Mouse (Mus musculus): Measurements from ENCODE around the gene Tas2r118. TPM values are rescaled to one million over a fixed set of nuclear protein-coding genes. Genes with fewer than 3 reads are reported as not detected.

Gene Tas2r118
- polyA plus RNA-seq (2015; fragmentation: Nextera tagmentation; extraction: Ambion mirVana), result not detected in 2 replicates

DNA sequence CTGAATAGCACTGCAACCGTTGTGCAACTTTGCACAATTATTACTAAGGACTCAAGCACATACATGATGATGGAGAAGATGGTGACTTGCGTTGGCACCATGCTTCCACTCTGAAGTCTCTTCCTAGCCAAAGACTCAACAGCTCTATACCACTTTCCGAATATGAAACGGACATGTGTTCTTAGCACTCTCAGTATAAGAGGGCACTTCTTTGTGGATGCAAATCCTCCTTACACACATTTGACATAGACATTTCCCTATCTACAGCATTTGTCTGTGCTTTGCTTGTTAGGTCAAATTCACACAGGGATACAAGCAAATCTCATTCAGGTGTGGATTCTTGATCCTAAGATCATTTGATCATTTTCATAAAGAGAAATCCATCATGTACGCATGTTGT is at the start of gene Tas2r118:
Tas2r118 (minus strand) TSS at position 101 of the 400 bp plus-strand sequence.
- Histone ChIP-seq H3K27me3 (replicated peaks) (no peaks in the 10 kb centered on the region), H3K4me2 (no peak within 1 kb of the TSS), H3K9me3 (no peaks in the 10 kb centered on the region), H3K36me3 (no peaks in the 10 kb centered on the region), H3K27ac (no peak within 1 kb of the TSS), H3K4me1 (no peaks in the 10 kb centered on the region), H3K9ac (no peak within 1 kb of the TSS), H3K4me3 (replicated peaks) (no peak within 1 kb of the TSS)
- ATAC-seq (ENCODE audit: insufficient read depth, low FRiP score, low read depth), result no peak
- WGBS, result 94% methylated on average over 5 of the region's 5 CpGs

DNA sequence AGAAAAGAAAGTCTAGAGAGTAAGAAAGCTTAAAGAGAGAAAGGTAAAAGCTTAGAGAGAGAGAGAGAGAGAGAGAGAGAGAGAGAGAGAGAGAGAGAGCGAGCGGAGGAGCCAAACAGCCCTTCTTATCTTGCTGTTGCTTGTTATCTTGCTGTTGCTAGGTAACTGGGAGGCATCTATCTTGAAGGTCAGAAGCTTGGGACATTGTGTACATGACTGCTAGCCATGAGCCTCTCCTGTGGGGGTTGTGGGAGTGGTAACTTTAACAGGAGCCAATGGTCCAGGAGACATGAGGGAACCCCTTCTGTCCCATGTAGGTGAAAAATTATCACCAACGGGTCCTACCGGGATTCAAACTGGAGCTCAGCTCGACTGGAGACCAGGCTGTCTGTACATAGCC is 48.5 kb upstream of the Tas2r118 start:
- WGBS, result 38% methylated on average over 5 of the region's 5 CpGs
- H3K4me2 ChIP-seq, result no peak overlapping the region
- H3K36me3 ChIP-seq, result no peaks in the 10 kb centered on the region
- no peaks in the 10 kb centered on the region for H3K27me3 ChIP-seq (replicated peaks)
- no peak for ATAC-seq (ENCODE audit: insufficient read depth, low FRiP score, low read depth)
- no peaks in the 10 kb centered on the region for H3K4me1 ChIP-seq
- no peak overlapping the region for H3K4me3 ChIP-seq (replicated peaks)
- H3K9me3 ChIP-seq, result no peaks in the 10 kb centered on the region
- H3K27ac ChIP-seq, result no peak overlapping the region
- no peak overlapping the region for H3K9ac ChIP-seq

DNA sequence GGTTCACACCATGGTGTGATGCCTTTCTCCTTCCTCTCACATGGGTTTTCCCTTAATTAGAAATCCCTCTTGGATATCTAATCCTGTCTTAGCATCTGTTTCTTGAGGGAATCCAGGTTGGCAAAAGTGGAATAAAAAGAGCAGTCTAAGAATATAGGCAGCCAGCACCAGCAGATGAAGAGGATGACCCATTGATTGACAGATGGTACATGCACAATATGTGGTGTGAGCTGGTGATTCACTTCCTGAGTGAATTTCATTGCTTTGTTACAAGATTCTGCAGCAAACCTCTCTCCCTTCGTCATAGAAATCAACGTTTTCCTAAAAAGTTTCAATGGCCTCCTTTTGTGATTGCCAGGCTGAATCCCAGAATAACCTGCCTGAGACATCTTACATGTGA is 23.4 kb upstream of the Tas2r118 start:
- Histone ChIP-seq H3K27me3 (replicated peaks) (no peaks in the 10 kb centered on the region), H3K9me3 (no peaks in the 10 kb centered on the region), H3K4me2 (no peak overlapping the region), H3K4me3 (replicated peaks) (no peak overlapping the region), H3K4me1 (no peaks in the 10 kb centered on the region), H3K27ac (no peak overlapping the region), H3K36me3 (no peaks in the 10 kb centered on the region), H3K9ac (no peak overlapping the region)
- no peak for ATAC-seq (ENCODE audit: insufficient read depth, low FRiP score, low read depth)
- 82% methylated on average over 2 of the region's 2 CpGs for whole genome bisulfite sequencing

DNA sequence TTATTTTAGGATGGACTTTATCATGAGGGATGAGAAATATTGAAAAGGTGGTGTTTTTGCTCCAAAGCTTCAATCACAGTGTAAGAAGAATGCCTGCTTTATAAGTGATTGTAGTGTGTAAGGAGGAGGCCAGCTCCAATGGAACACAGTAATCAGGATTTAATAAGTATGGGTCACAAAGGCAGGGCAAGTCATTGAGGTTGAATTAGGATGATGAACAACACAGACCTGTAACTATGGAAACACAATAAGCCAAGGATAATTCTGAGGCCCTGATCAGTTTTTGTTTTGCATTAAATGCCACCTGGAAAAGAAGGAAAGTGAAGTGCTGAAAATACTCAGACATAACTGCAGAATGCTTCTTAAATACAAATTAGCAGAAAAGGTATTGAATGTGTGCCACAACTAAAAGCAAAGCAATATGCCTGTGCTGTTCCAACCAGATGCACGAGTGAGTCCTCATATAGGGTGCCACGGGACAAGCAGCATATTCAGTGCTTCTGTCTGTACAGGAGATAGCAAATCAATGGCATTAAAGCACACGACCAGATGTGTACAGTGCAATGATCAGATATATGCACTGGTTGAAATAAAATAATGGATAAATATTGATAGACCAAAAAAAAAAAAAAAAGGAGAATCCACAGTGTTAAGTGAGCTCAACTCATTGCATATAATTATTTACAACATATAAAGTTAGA is 21.0 kb upstream of the Tas2r118 start:
- 70% methylated on average over 3 of the region's 3 CpGs for WGBS
- no peak overlapping the region for H3K9ac ChIP-seq
- H3K27me3 ChIP-seq (replicated peaks), result no peaks in the 10 kb centered on the region
- H3K9me3 ChIP-seq, result no peaks in the 10 kb centered on the region
- H3K27ac ChIP-seq, result no peak overlapping the region
- no peak for ATAC-seq (ENCODE audit: insufficient read depth, low FRiP score, low read depth)
- no peak overlapping the region for H3K4me2 ChIP-seq
- H3K36me3 ChIP-seq, result no peaks in the 10 kb centered on the region
- no peaks in the 10 kb centered on the region for H3K4me1 ChIP-seq
- no peak overlapping the region for H3K4me3 ChIP-seq (replicated peaks)

DNA sequence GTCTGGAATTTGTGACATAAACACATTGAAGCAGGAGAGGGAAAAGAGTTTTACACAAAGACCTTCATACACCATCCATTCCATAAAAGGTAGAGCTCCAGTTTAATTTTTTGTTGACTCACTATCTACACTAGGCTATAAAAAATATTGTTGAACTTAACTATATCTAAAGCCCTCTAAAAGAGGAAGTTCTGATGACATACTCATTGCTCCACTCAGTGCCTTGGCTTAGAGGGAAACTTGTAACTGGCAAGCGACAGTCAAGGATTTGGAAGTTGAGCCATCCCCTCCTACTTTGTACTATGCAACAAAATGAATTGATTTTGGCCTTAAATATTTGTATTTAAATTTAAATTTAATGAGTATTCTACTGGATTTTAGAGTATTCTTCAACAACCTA is 16.4 kb upstream of the Tas2r118 start:
- H3K4me1 ChIP-seq, result no peaks in the 10 kb centered on the region
- no peaks in the 10 kb centered on the region for H3K36me3 ChIP-seq
- no peak overlapping the region for H3K4me3 ChIP-seq (replicated peaks)
- no peaks in the 10 kb centered on the region for H3K9me3 ChIP-seq
- WGBS, result 91% methylated on average over 1 of the region's 1 CpGs
- no peak overlapping the region for H3K27ac ChIP-seq
- no peak overlapping the region for H3K9ac ChIP-seq
- no peaks in the 10 kb centered on the region for H3K27me3 ChIP-seq (replicated peaks)
- ATAC-seq (ENCODE audit: insufficient read depth, low FRiP score, low read depth), result no peak
- no peak overlapping the region for H3K4me2 ChIP-seq

DNA sequence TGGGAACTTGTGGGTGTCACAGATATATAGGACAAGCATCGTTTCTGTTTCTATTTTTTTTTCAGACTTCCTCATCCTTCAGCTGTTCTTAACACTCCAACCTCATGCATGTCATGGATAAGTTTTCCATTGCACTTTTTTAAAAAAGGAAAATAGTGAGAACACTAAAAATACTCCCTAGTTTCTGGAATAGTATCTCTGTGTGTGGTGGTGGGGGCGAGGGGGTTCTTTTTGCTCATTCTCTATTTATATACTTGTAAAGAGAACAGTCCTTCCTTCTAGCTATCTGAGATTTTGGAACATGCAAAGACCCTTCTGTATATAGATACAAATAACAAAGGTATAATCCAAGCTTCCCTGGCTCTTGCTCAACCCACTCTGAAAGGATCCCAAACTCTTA is 2.9 kb downstream of the Tas2r118 start:
- no peak for ATAC-seq (ENCODE audit: insufficient read depth, low FRiP score, low read depth)
- Histone ChIP-seq H3K9ac (no peak overlapping the region), H3K27me3 (replicated peaks) (no peaks in the 10 kb centered on the region), H3K9me3 (no peaks in the 10 kb centered on the region), H3K4me3 (replicated peaks) (no peak overlapping the region), H3K4me1 (no peaks in the 10 kb centered on the region), H3K27ac (no peak overlapping the region), H3K36me3 (no peaks in the 10 kb centered on the region), H3K4me2 (no peak overlapping the region)
- 74% methylated on average over 2 of the region's 2 CpGs for WGBS

DNA sequence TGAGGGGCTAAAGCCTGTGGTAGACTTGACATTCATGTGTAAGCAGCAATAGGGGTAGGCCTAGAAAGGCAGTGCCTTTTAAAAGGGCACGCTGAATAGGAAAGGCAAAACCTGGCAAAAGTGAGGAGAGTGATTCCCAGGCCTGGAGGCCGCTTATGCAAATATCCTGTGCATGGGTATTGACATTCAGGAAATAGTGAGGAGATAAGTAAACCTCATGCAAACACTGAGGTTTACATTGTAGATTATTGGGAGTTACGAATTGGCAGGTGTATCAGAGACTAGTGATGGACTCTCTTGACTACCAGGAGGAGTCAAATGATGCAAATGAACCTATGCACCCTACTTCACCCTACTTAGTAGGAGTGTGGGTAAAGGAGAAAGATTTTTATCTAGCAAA is 3.9 kb downstream of the Tas2r118 start:
- H3K27ac ChIP-seq, result no peak overlapping the region
- no peak overlapping the region for H3K4me2 ChIP-seq
- peak; percentile 53 for ATAC-seq (ENCODE audit: insufficient read depth, low FRiP score, low read depth)

DNA sequence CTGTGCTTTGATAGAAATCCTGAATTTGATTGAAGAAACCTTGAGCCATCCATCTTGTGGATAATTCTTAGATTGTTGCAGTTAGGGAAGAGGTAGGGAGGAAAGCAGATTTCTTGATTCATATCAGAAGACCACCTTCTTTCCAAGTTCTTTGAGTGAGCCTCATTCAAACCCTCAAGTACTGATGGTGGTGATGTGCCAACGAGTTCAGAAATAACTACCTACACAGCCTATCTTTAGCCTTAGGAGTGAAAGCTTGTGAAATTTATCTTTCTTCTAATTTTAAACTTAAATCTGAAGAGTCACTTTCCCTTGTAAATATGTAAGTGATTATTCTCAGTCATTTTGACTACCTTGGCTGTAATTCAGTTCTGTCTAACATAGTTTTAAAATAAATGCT is 6.1 kb downstream of the Tas2r118 start:
- H3K4me3 ChIP-seq (replicated peaks), result no peak overlapping the region
- no peaks in the 10 kb centered on the region for H3K36me3 ChIP-seq
- no peaks in the 10 kb centered on the region for H3K27me3 ChIP-seq (replicated peaks)
- no peak overlapping the region for H3K9ac ChIP-seq
- H3K27ac ChIP-seq, result no peak overlapping the region
- H3K4me1 ChIP-seq, result no peaks in the 10 kb centered on the region
- no peak overlapping the region for H3K4me2 ChIP-seq
- WGBS, result 71% methylated on average over 1 of the region's 1 CpGs
- no peaks in the 10 kb centered on the region for H3K9me3 ChIP-seq
- no peak for ATAC-seq (ENCODE audit: insufficient read depth, low FRiP score, low read depth)

More for the DNA sequence above, 3.9 kb downstream of the Tas2r118 start:
- WGBS, result 65% methylated on average over 3 of the region's 3 CpGs
- Histone ChIP-seq H3K9ac (no peak overlapping the region), H3K4me3 (replicated peaks) (no peak overlapping the region), H3K27me3 (replicated peaks) (no peaks in the 10 kb centered on the region), H3K4me1 (no peaks in the 10 kb centered on the region), H3K9me3 (no peaks in the 10 kb centered on the region), H3K36me3 (no peaks in the 10 kb centered on the region)

DNA sequence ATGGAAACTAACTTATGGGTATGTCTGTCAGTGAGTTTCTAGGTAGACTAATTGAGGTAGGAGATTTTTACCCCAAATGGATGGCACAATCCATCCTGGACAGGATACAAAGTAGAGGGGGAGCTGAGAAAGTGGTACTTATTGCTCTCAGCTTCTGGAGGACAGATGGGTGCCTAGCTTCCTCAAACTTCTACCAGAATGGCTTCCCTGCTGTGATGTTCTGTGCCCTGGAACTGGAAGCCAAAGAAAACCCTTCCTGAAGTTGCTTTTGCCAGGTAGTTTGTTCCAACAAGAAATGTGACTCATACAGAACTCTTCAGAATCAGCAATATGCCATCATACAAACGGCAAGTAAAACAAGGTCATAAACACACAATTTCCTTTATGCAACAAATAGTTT is 29.1 kb downstream of the Tas2r118 start:
- Histone ChIP-seq H3K27ac (no peak overlapping the region), H3K27me3 (replicated peaks) (no peaks in the 10 kb centered on the region), H3K4me3 (replicated peaks) (no peak overlapping the region), H3K9me3 (no peaks in the 10 kb centered on the region), H3K4me1 (no peaks in the 10 kb centered on the region), H3K36me3 (no peaks in the 10 kb centered on the region), H3K9ac (no peak overlapping the region), H3K4me2 (no peak overlapping the region)
- 84% methylated on average over 1 of the region's 1 CpGs for WGBS
- no peak for ATAC-seq (ENCODE audit: insufficient read depth, low FRiP score, low read depth)

DNA sequence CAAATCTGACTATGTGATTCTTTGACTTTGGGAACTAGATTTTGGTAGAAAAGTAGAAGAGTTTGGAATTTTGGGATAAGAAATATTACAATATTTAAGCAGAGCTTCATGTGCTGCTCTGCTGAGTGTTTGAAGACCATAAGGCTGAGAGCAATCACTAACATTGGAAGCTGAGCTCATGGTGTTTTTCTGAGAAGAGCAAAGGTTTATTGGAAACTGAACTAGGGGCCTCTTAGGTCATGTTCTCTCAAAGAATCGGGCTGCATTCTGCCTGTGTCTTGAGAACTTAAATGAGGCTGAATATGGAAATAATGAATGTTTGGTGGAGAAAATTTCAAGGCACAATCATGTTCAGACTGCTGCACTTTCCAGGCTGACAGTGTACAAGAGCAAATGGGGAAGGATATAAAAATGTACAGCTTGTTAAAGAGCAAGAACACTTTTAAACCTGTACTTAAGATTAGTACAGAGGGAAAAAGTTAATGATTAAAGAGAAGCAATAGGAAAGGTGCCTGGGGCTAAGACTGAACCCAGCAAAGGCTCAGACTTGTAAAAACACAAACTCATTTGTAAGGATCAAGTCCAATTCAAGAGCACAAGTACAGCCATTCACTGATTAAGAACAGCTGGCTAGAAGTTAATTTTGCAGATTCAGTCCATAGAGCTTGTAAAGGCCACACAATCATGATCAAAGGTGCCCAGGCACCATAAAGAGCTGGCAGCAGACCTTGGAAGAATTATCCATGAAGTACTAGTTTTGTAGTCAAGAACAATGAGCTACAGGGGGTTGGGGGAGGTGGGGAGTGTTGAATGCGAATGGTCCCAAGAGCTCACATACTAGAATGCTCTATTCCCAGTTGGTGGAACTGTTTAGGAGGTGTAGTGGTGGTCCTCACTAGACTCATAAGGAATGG is 31.0 kb downstream of the Tas2r118 start:
- 0 out of 2 replicates have a peak, but pooled peaks have one; percentile 10 for ATAC-seq (ENCODE audit: insufficient read depth, low FRiP score, low read depth)
- 73% methylated on average over 2 of the region's 2 CpGs for WGBS
- Histone ChIP-seq H3K9me3 (no peaks in the 10 kb centered on the region), H3K4me2 (no peak overlapping the region), H3K27ac (no peak overlapping the region), H3K36me3 (no peaks in the 10 kb centered on the region), H3K27me3 (replicated peaks) (no peaks in the 10 kb centered on the region), H3K4me1 (no peaks in the 10 kb centered on the region), H3K9ac (no peak overlapping the region), H3K4me3 (replicated peaks) (no peak overlapping the region)

DNA sequence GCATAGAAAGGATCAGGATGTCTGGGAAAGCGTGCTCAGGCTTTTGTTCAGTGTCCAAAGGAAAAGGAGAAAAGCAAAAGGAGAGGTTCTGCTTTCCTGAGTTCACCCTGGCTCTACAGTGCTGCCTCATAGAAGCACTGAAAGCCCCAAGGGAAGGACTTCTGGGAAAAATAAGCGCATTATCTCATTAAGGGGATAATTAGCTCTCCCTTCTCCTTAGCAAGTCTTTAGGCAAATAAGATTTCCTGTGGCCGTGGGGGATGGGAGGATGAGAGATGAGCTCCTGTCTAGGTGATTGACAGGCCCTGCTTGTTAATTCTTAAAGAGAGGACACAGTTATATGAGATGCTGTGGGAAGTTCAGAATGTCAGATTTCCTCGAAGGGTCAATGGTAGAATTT is 33.4 kb downstream of the Tas2r118 start:
- H3K4me2 ChIP-seq, result no peak overlapping the region
- H3K9ac ChIP-seq, result no peak overlapping the region
- WGBS, result 58% methylated on average over 4 of the region's 4 CpGs
- no peaks in the 10 kb centered on the region for H3K4me1 ChIP-seq
- H3K36me3 ChIP-seq, result no peaks in the 10 kb centered on the region
- H3K27ac ChIP-seq, result no peak overlapping the region
- H3K4me3 ChIP-seq (replicated peaks), result no peak overlapping the region
- ATAC-seq (ENCODE audit: insufficient read depth, low FRiP score, low read depth), result no peak
- no peaks in the 10 kb centered on the region for H3K9me3 ChIP-seq
- no peaks in the 10 kb centered on the region for H3K27me3 ChIP-seq (replicated peaks)

DNA sequence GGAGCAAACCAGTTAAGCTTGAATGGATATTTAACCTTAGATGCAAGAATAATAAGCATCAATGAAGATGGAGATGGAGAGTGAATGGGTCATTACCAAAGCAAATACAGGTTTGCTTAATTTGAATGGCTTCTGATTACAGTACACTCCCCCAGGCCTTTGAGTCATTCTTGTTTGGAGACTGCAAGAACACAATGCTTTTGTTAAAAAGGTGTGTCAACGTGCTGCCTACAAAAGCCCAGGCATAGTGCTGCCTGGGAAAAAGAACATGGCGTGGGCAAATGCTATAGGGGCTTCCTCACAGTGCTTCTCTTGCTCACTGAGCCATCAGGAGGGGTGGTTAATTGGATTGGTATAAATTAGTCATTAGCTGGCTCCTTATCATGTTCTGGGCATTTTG is 46.1 kb downstream of the Tas2r118 start:
- no peak overlapping the region for H3K27ac ChIP-seq
- no peaks in the 10 kb centered on the region for H3K27me3 ChIP-seq (replicated peaks)
- WGBS, result 55% methylated on average over 2 of the region's 2 CpGs
- no peak overlapping the region for H3K4me3 ChIP-seq (replicated peaks)
- no peak overlapping the region for H3K4me2 ChIP-seq
- ATAC-seq (ENCODE audit: insufficient read depth, low FRiP score, low read depth), result peak; percentile 58; the same call in 1 of the 2 replicates
- no peak overlapping the region for H3K9ac ChIP-seq
- no peaks in the 10 kb centered on the region for H3K9me3 ChIP-seq
- H3K4me1 ChIP-seq, result no peaks in the 10 kb centered on the region
- no peaks in the 10 kb centered on the region for H3K36me3 ChIP-seq

All from stomach, embryonic 15.5 days (tissue).